Mouse (Mus musculus) myocyte (in vitro differentiated cells): Measurements from ENCODE around the gene Zfp239.

ENCODE experiments used
- POLR2A ChIP-seq: IDR thresholded peaks from one replicate; pipeline ENCODE4 v1.6.1; 2011; ENCODE audit warnings: low read depth, mild to moderate bottlenecking, control low read depth, moderate library complexity; ENCODE audit not compliant: insufficient read length
- USF1 ChIP-seq: IDR thresholded peaks from one replicate; pipeline ENCODE4 v1.6.1; 2011; ENCODE audit warnings: low read depth, mild to moderate bottlenecking, control low read depth, moderate library complexity

DNA sequence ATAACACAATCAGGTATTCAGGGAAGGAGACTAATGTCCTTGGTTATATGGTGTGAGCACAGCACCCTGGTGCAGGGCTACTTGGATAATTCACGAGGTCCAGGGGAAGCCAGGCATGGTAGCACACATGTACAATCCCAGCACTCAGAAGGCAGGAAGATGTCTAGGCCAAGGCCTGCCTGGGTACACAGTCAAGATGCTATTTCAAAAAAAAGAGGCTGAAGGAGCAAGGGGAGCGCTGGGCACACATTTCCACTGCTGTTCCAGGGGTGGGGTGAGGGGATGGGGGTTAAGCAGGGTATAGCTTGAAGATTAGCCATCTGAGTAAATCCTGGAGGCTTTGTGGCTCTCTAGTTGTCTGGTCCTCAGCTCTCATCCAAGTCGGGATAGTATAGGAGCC lies 41.9 kb downstream of the Zfp239 start:
- no peak for TF ChIP-seq POLR2A
- TF ChIP-seq USF1 = no peak
